Mouse (Mus musculus) mature B cell (primary cell): Measurements from ENCODE around the gene Gm49359.
"Not testable (repeated sequence)": the region's sequence is repeated elsewhere in the genome, so short reads cannot be mapped to it uniquely, and the experiment has no call there.

Experiments
- in situ Hi-C: fragments of 300-500 bp; cut with MboI; formaldehyde crosslinking; loops from 2 replicates; pipeline ENCODE4 v1.14.3; 2019

The Gm49359 gene

GRCm38 (mm10) chr13:62466424-62467334, at the start of gene Gm49359:
Gene Gm49359, minus strand, starts transcription at chr13:62466832.
- in situ Hi-C loops = not testable (repeated sequence)

GRCm38 (mm10) chr13:62510641-62511420, 44.2 kb upstream of the Gm49359 start:
- in situ Hi-C loops = not testable (repeated sequence)

GRCm38 (mm10) chr13:62472661-62473060, 6.0 kb upstream of the Gm49359 start:
- in situ Hi-C loops = not testable (repeated sequence)

GRCm38 (mm10) chr13:62469947-62470346, 3.3 kb upstream of the Gm49359 start:
- in situ Hi-C loops = not testable (repeated sequence)
